Mouse (Mus musculus) forebrain, embryonic 10.5 days (tissue): ENCODE measurements around the gene Gga2. TPM values are rescaled to one million over a fixed set of nuclear protein-coding genes. Genes with fewer than 3 reads are reported as not detected.

ENCODE experiments used
- DNase-seq: peaks from one replicate; pipeline ENCODE4 v3.0.0-alpha.2; 2017; ENCODE audit warnings: low spot score; ENCODE audit errors: extremely low spot score
- H3K27ac ChIP-seq: fragments of 300-500 bp; sonication (generic); 2 replicates; pipeline ENCODE4 v1.5.1; 2016; ENCODE audit warnings: mild to moderate bottlenecking
- H3K27me3 ChIP-seq: fragments of 300-500 bp; sonication (generic); 2 replicates; pipeline ENCODE4 v1.6.1; 2016; ENCODE audit warnings: mild to moderate bottlenecking; ENCODE audit not compliant: poor library complexity, severe bottlenecking
- H3K36me3 ChIP-seq: fragments of 300-500 bp; sonication (generic); replicated peaks from 2 replicates; pipeline ENCODE4 v1.6.1; 2016; ENCODE audit warnings: mild to moderate bottlenecking, moderate library complexity
- H3K4me1 ChIP-seq: fragments of 300-500 bp; sonication (generic); 2 replicates; pipeline ENCODE4 v1.6.1; 2016
- H3K4me3 ChIP-seq: fragments of 300-500 bp; sonication (generic); 2 replicates; pipeline ENCODE4 v1.5.1; 2016; ENCODE audit warnings: mild to moderate bottlenecking, moderate library complexity
- H3K9me3 ChIP-seq: fragments of 300-500 bp; sonication (generic); 2 replicates; pipeline ENCODE4 v1.6.1; 2016; ENCODE audit warnings: mild to moderate bottlenecking, moderate library complexity
- WGBS: fragments of 180-500 bp; shearing (Covaris S2); methylation state at CpG from one replicate; pipeline ENCODE4 v1.1.7; 2016; 5-methylcytosine and 5-hydroxymethylcytosine counted together
- polyA plus RNA-seq: library from polyadenylated mRNA; unstranded; fragments of >200 nt; fragmentation: Nextera tagmentation; extraction: Ambion mirVana; gene quantifications from 2 replicates; pipeline ENCODE4 v1.2.1, GENCODE M21; 2016

Gga2 gene
- polyA plus RNA-seq, 1 experiment from 2014 or later, result 93.2 TPM

GRCm38 (mm10) chr7:122034348-122034747 is 13.3 kb upstream of the Gga2 start:
- Histone ChIP-seq H3K27ac (no peak overlapping the region), H3K9me3 (no peaks in the 10 kb centered on the region), H3K36me3 (peaks cover 22% of the 10 kb centered on the region), H3K27me3 (no peaks in the 10 kb centered on the region), H3K4me1 (no peaks in the 10 kb centered on the region), H3K4me3 (no peak overlapping the region)
- WGBS, result 54% methylated on average over 2 of the region's 2 CpGs
- no peak for DNase-seq

DNA sequence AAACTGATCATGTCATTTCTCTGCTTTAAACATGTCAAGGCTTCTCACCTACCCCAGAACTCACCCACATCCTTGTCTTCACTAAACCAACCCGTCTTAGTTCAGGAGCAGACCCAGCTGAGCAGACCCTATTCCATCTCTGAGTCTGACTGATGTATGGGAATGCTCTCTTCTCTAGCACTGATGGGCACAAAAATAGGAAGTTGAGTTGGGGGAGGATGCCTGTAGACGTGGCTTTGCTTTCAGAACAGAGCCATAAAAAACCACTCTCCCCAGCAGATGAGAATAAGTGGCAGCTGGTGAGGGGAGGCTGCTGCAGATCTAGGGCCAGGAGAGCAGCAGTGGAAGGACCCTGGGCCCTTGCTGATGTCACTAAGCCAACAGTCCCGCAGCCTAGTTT is 12.3 kb upstream of the Gga2 start:
- no peaks in the 10 kb centered on the region for H3K27me3 ChIP-seq
- WGBS, result 78% methylated on average over 3 of the region's 3 CpGs
- DNase-seq, result no peak

DNA sequence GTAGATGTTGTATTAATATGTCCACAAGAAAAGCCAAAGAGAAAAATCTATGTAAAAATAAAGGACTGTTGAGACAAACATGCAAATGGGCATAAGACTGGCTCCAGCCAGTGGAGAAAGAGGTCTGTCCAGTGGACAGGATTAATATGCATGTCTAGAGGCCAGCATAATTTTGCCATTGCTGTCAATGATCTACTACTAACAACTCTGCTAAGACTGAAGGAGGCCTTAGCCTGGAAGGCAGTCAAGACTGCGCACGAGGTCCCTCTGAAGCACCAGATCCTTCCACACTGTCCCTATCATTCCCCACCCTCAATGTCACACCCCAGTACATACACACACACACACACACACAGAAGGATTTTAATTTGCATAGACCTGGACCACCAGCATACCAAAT is 1.1 kb upstream of the Gga2 start:
- 100% methylated on average over 2 of the region's 2 CpGs for WGBS
- peaks cover 30% of the 10 kb centered on the region for H3K4me1 ChIP-seq
- DNase-seq, result no peak
- no peak overlapping the region for H3K4me3 ChIP-seq
- H3K27ac ChIP-seq, result no peak overlapping the region
- H3K9me3 ChIP-seq, result no peaks in the 10 kb centered on the region
- H3K36me3 ChIP-seq, result peaks cover 7% of the 10 kb centered on the region
- H3K27me3 ChIP-seq, result no peaks in the 10 kb centered on the region

More for the DNA sequence above, 12.3 kb upstream of the Gga2 start:
- peaks cover 13% of the 10 kb centered on the region for H3K36me3 ChIP-seq
- no peak overlapping the region for H3K4me3 ChIP-seq
- no peaks in the 10 kb centered on the region for H3K9me3 ChIP-seq
- H3K27ac ChIP-seq, result no peak overlapping the region
- no peaks in the 10 kb centered on the region for H3K4me1 ChIP-seq

GRCm38 (mm10) chr7:122020273-122020666 is 752 bp downstream of the Gga2 start:
- Histone ChIP-seq H3K4me1 (peaks cover 42% of the 10 kb centered on the region), H3K36me3 (peaks cover 24% of the 10 kb centered on the region), H3K27ac (peak overlapping the region; percentile 93), H3K9me3 (no peaks in the 10 kb centered on the region), H3K4me3 (peak overlapping the region; percentile 65), H3K27me3 (no peaks in the 10 kb centered on the region)
- peak; percentile 18 for DNase-seq
- WGBS, result 1% methylated on average over 6 of the region's 6 CpGs

DNA sequence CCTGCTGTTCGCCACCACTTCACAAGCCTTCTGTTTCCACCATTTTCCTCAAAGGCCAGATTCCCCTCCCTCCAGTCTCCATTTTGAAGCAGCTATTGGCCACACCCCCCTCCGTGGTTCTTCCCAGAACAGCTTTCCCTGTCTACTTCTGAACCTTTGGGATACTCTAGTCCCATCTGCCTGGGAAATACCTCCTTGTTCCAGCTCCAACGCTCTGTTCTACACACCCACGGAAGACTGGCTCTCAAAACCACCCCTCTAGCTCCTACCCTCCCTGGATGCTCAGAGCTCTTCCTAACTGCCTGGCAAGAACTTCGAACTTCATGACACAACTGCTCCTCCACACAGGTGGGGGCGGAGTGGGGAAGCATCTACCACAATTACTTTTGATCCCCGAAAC is 2.0 kb downstream of the Gga2 start:
- DNase-seq, result no peak
- Histone ChIP-seq H3K4me3 (peak overlapping the region; percentile 65), H3K4me1 (peaks cover 48% of the 10 kb centered on the region), H3K9me3 (no peaks in the 10 kb centered on the region), H3K27ac (peak overlapping the region; percentile 45; the same call in 1 of the 2 replicates), H3K27me3 (no peaks in the 10 kb centered on the region), H3K36me3 (peaks cover 37% of the 10 kb centered on the region)
- 91% methylated on average over 7 of the region's 7 CpGs for WGBS

DNA sequence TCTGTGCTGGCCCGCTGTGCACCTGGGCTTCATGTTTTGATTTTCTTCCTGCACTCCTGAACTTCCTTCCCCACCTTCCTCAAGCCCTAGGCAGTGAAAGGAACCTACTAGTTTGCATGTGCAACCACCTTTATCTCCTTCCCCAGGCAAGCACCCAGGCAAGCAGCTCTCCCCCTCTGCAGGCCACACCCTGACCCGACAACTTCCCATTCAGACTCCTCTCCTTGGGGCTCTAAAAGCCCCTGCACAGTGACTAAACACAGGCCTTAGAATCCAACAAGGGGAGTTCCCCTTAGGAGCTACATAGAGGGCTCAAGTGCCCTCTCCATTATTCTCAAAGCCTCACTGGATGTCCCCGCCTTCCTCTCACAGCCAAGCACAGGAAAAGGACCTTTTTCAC is 2.8 kb downstream of the Gga2 start:
- peak overlapping the region; percentile 65 for H3K4me3 ChIP-seq
- DNase-seq, result no peak
- WGBS, result 77% methylated on average over 3 of the region's 3 CpGs
- 0 out of 2 replicates have a peak overlapping the region, but pooled peaks have one; percentile 45 for H3K27ac ChIP-seq
- H3K4me1 ChIP-seq, result peaks cover 48% of the 10 kb centered on the region
- no peaks in the 10 kb centered on the region for H3K9me3 ChIP-seq
- peaks cover 41% of the 10 kb centered on the region for H3K36me3 ChIP-seq
- H3K27me3 ChIP-seq, result no peaks in the 10 kb centered on the region

DNA sequence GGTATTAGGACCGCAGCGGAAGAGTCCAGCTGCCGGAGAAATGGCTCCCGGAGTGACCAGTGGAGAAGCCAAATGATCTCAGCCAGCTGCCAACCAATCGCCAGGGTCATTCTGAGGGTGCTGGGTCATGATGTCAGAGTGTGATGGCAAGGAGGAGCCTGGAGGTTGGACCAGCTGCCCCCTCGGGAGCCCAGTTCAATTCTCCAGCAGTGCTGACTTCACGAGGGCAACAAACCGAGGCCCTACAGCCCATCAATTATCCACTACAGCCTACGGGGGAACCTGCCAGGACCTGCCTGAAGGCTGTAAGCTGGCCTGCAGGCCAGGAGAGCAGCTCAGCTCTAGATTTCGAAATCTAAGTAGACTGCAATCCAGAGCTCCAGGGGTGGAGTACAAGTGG is 5.3 kb downstream of the Gga2 start:
- H3K27ac ChIP-seq, result peak overlapping the region; percentile 59
- no peak overlapping the region for H3K4me3 ChIP-seq
- H3K9me3 ChIP-seq, result no peaks in the 10 kb centered on the region
- H3K27me3 ChIP-seq, result no peaks in the 10 kb centered on the region
- peaks cover 64% of the 10 kb centered on the region for H3K36me3 ChIP-seq
- WGBS, result 81% methylated on average over 10 of the region's 10 CpGs
- peaks cover 48% of the 10 kb centered on the region for H3K4me1 ChIP-seq
- no peak for DNase-seq

DNA sequence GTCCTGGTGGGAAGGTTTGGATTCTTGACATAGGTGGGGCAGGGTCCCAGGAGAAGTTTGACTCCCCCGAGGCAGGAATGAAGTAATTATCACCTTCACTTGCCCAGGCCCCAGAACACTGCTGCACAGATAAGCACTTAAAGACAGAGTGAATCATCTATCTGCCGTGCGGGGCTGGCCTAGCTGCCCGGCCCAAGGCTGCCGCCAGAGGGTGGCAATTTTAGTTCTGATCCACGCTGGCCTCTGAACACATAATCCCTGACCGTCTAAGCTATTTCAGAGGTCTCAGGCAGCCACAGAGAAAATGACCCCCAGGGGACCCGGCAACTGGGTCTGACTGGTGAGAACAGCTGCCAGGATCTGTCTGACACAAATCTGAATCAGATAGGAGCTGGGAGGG is 5.9 kb downstream of the Gga2 start:
- H3K36me3 ChIP-seq, result peaks cover 71% of the 10 kb centered on the region
- no peaks in the 10 kb centered on the region for H3K27me3 ChIP-seq
- peaks cover 43% of the 10 kb centered on the region for H3K4me1 ChIP-seq
- H3K4me3 ChIP-seq, result no peak overlapping the region
- peak overlapping the region; percentile 59 for H3K27ac ChIP-seq
- no peak for DNase-seq
- WGBS, result 73% methylated on average over 8 of the region's 8 CpGs
- no peaks in the 10 kb centered on the region for H3K9me3 ChIP-seq

DNA sequence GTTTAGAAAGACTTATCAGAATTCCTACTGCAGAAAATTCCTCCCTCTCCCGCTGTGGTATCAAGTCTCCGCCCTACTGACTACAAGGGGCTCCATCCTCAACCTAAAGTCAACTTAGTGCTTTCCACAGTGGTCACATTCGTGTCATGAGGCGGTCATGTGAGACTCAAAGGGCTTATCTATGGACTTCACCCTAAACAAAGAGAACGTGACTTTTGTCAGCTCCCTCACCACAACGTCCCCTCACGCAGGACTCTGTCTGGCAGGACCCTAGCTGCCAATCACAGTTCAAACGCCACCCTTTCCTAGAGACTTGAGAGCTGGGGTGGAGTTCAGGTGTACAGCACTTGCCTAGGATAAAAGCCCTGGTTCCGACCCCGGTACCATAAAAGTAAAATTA is 8.1 kb downstream of the Gga2 start:
- H3K27ac ChIP-seq, result no peak overlapping the region
- H3K4me1 ChIP-seq, result peaks cover 22% of the 10 kb centered on the region
- 93% methylated on average over 10 of the region's 10 CpGs for WGBS
- DNase-seq, result no peak
- peaks cover 90% of the 10 kb centered on the region for H3K36me3 ChIP-seq
- H3K9me3 ChIP-seq, result no peaks in the 10 kb centered on the region
- H3K27me3 ChIP-seq, result no peaks in the 10 kb centered on the region
- H3K4me3 ChIP-seq, result no peak overlapping the region

DNA sequence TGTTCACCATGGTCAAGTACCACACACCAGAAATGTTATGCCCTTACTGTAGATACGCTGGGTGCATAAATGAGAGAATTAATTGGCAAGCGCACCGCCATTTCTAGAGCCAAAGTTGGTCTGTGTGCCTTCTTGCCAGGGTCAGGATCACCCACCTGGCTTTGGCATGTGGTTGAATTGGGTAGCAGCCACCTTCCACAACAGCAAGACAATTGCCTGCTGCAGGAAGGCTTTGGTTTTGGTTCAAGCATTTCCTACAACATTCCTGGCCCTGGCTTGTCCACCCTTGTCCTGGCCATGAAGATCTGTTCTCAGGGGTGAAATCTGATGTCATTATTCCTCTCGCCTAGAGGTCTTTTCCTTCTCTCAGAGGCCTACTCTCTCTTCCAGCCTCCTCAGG is 8.7 kb downstream of the Gga2 start:
- no peak for DNase-seq
- Histone ChIP-seq H3K36me3 (peaks cover 92% of the 10 kb centered on the region), H3K9me3 (no peaks in the 10 kb centered on the region), H3K27ac (no peak overlapping the region), H3K27me3 (no peaks in the 10 kb centered on the region), H3K4me1 (peaks cover 20% of the 10 kb centered on the region), H3K4me3 (no peak overlapping the region)
- WGBS, result 92% methylated on average over 4 of the region's 4 CpGs

DNA sequence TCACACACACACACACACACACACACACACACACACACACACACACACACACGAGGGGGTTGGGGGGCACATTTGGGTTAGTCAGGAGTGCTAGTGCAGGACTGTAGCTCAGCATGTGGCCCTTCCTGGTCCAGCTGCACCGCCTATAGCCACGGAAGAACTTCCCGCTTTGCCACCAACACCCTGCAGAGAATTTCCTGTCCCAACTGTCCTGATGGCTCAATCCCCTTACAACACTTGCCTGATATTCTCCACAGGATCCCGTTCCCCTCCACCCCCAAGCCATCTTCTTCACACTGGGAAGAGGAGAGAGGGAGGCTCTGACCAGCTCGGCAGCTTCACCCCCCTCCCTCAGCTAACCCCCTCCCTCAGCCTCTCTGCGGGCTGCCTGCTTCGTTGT is 20.6 kb downstream of the Gga2 start:
- Histone ChIP-seq H3K36me3 (peaks cover 98% of the 10 kb centered on the region), H3K27ac (no peak overlapping the region), H3K27me3 (no peaks in the 10 kb centered on the region), H3K4me3 (no peak overlapping the region), H3K4me1 (no peaks in the 10 kb centered on the region), H3K9me3 (no peaks in the 10 kb centered on the region)
- no peak for DNase-seq
- WGBS, result 87% methylated on average over 8 of the region's 8 CpGs

GRCm38 (mm10) chr7:121995961-121996360 is 25.1 kb downstream of the Gga2 start:
- H3K27me3 ChIP-seq, result no peaks in the 10 kb centered on the region
- 91% methylated on average over 5 of the region's 5 CpGs for WGBS
- no peak overlapping the region for H3K27ac ChIP-seq
- H3K4me1 ChIP-seq, result no peaks in the 10 kb centered on the region
- no peaks in the 10 kb centered on the region for H3K9me3 ChIP-seq
- peaks cover 98% of the 10 kb centered on the region for H3K36me3 ChIP-seq
- H3K4me3 ChIP-seq, result no peak overlapping the region
- no peak for DNase-seq

GRCm38 (mm10) chr7:121981307-121981871 is 39.6 kb downstream of the Gga2 start, which contains the start of gene Cog7:
Cog7 (minus strand) TSS chr7:121981711.
- WGBS, result under 1% methylated on average over 55 of the region's 55 CpGs
- H3K27me3 ChIP-seq, result no peaks in the 10 kb centered on the region
- peaks cover 12% of the 10 kb centered on the region for H3K36me3 ChIP-seq
- peak within 1 kb of the TSS; percentile 84 for H3K4me3 ChIP-seq
- H3K27ac ChIP-seq, result peak within 1 kb of the TSS; percentile 86
- peak; percentile 89 for DNase-seq
- H3K9me3 ChIP-seq, result no peaks in the 10 kb centered on the region
- H3K4me1 ChIP-seq, result peaks cover 17% of the 10 kb centered on the region

DNA sequence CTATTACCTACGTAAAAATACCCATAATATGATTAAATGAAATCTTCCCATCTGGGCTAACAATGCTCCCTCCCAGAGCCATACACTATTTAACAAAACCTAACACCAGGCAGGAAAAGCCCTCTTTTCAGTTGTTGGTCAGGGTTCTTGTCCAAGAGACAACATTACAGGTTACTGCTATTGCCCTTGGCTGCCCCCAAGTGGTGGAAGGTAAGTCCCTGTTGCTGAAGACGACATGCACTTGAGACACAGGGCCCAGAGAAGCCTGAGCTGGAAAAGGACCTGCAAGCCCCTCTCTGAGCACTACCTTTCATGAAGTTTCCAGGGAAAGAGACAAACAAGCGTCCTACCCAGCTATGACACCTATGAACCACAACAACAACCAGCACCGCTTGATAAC is 46.0 kb downstream of the Gga2 start:
- Histone ChIP-seq H3K4me3 (no peak overlapping the region), H3K4me1 (no peaks in the 10 kb centered on the region), H3K27me3 (no peaks in the 10 kb centered on the region), H3K9me3 (no peaks in the 10 kb centered on the region), H3K27ac (no peak overlapping the region), H3K36me3 (peaks cover 36% of the 10 kb centered on the region)
- WGBS, result 60% methylated on average over 4 of the region's 4 CpGs
- DNase-seq, result peak; percentile 42
